Mouse (Mus musculus) forebrain, embryonic 12.5 days (tissue): ENCODE measurements around the gene Fam129c. TPM values are rescaled to one million over a fixed set of nuclear protein-coding genes. Genes with fewer than 3 reads are reported as not detected.

Experiments
- ATAC-seq: fragments of 200-750 bp; cut with Nextera tagmentation; 2 replicates; pipeline ENCODE4 v1.8.0; 2017; ENCODE audit warnings: moderate TSS enrichment; ENCODE audit not compliant: low FRiP score
- H3K27ac ChIP-seq: fragments of 300-500 bp; sonication (generic); 2 replicates; pipeline ENCODE4 v1.5.1; 2016; ENCODE audit warnings: mild to moderate bottlenecking
- H3K27me3 ChIP-seq: fragments of 300-500 bp; sonication (generic); 2 replicates; pipeline ENCODE4 v1.6.1; 2016; ENCODE audit warnings: mild to moderate bottlenecking
- H3K36me3 ChIP-seq: fragments of 300-500 bp; sonication (generic); replicated peaks from 2 replicates; pipeline ENCODE4 v1.6.1; 2016; ENCODE audit warnings: mild to moderate bottlenecking
- H3K4me1 ChIP-seq: fragments of 300-500 bp; sonication (generic); 2 replicates; pipeline ENCODE4 v1.6.1; 2016
- H3K4me2 ChIP-seq: fragments of 300-500 bp; sonication (generic); 2 replicates; pipeline ENCODE4 v1.6.1; 2016; ENCODE audit warnings: mild to moderate bottlenecking, moderate library complexity
- H3K4me3 ChIP-seq: fragments of 300-500 bp; sonication (generic); replicated peaks from 2 replicates; pipeline ENCODE4 v1.5.1; 2016; ENCODE audit warnings: mild to moderate bottlenecking
- H3K9ac ChIP-seq: fragments of 300-500 bp; sonication (generic); 2 replicates; pipeline ENCODE4 v1.6.1; 2016; ENCODE audit warnings: mild to moderate bottlenecking
- H3K9me3 ChIP-seq: fragments of 300-500 bp; sonication (generic); 2 replicates; pipeline ENCODE4 v1.6.1; 2016
- WGBS: fragments of 180-500 bp; shearing (Covaris S2); methylation state at CpG from one replicate; pipeline ENCODE4 v1.1.7; 2016; 5-methylcytosine and 5-hydroxymethylcytosine counted together
- polyA plus RNA-seq: library from polyadenylated mRNA; unstranded; fragments of >200 nt; fragmentation: Nextera tagmentation; extraction: Ambion mirVana; gene quantifications from 2 replicates; pipeline ENCODE4 v1.2.1, GENCODE M21; 2016

Fam129c gene
- polyA plus RNA-seq, 1 experiment from 2014 or later = 4.3 TPM

DNA sequence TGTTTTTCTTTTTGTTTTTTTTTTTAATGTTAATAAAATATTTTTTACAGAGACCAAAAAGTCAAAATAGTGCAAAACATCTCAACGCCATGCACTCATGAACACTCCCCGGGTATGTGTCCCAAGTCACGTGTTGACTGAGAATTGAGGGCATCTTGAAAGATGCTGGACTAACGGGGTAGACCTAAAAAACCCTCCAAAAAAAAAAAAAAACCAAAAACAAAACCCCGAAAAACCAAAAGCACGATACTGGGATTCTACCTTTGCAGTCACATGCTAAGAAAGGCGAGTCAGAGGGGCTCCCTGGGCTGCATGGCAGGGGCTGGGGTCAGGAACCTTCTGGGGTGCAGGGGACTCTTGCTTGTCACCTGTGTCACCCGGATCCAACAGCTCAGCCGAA is 29.3 kb downstream of the Fam129c start:
- 85% methylated on average over 9 of the region's 9 CpGs for WGBS
- Histone ChIP-seq H3K27ac (no peak overlapping the region), H3K4me1 (peaks cover 15% of the 10 kb centered on the region), H3K9me3 (0 out of 2 replicates have a peak, but pooled peaks cover 2% of the 10 kb centered on the region), H3K4me2 (no peak overlapping the region), H3K9ac (no peak overlapping the region), H3K27me3 (peaks cover 27% of the 10 kb centered on the region), H3K4me3 (no peak overlapping the region), H3K36me3 (peaks cover 42% of the 10 kb centered on the region)
- no peak for ATAC-seq

DNA sequence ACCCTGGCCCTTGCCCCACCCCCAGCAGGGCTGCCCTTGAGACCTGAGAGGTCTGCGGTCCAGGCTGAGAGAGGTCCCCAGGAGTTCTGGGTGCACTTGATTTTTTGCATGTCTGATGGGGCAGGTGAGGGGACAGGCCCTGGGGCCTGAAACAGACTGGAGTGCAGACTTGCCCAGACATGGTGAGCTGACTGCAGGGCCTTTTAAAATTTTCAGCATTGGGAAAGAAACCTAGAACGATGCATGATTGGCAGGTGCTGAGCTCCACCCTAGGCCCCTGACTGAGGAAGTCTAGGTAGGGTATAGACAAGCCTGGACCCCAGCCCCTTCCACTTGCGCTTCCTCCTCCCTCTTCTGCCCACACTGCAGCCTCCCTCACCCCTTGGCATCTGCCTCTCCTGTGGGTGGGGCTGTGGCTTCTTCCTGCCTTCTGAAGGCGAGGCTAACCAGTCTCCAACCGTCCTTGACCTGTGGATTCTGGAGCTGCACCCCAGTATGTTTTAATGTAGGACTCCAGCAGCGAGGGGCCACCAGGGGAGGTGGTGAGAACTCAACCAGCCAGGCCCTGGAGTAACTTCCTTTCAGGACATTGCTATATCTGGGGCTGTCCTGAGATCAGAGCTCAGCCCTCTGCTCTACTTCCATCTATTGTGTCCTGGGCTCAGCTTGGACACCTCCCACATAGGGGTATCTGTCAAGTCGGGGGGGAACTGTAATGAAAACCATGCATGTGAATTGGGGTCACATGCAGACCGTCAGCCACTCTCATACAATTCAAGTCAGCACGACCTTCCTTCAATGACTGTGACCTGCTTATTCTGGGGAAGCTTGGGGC is 30.0 kb downstream of the Fam129c start:
- H3K27me3 ChIP-seq = peaks cover 33% of the 10 kb centered on the region
- 0 out of 2 replicates have a peak, but pooled peaks cover 2% of the 10 kb centered on the region for H3K9me3 ChIP-seq
- WGBS = 51% methylated on average over 9 of the region's 9 CpGs
- peaks cover 15% of the 10 kb centered on the region for H3K4me1 ChIP-seq
- H3K9ac ChIP-seq = no peak overlapping the region
- no peak overlapping the region for H3K4me2 ChIP-seq
- H3K4me3 ChIP-seq = no peak overlapping the region
- peaks cover 34% of the 10 kb centered on the region for H3K36me3 ChIP-seq
- no peak for ATAC-seq
- peak overlapping the region; percentile 42; the same call in 1 of the 2 replicates for H3K27ac ChIP-seq

DNA sequence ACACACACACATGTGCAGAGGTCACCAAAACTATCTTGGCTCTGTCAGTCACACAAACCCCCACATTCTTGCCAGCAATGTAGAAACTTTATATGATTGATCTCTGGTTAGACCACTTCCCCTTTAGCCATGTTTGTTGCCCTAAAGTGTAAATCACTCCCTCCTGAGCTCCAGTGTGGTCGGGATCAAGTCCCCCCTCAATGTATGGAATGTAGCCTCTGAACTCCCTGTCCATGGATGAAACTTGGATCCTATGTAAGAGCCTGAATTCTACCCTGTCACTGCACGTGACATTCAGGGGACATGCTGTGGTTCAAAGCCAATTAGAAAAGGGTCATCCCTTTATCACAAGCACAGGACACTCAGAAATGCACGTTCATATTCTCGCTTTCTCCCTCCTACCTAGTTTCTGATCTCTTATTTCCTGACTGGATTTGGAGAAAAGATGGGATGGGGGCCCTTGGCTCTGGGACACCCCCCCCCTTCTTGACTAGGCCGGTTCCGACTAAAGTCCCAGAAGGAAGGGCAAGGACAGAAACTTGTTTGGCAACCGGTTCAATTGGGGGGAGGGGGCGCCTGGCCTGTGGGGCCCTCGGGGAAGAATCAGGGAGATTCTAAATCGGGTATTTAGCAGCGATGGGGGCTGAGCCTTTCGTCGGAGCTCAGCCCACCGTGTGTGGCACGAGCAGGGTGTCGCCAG is 31.1 kb downstream of the Fam129c start:
- Histone ChIP-seq H3K4me3 (peak overlapping the region; percentile 43), H3K4me2 (peak overlapping the region; percentile 93), H3K36me3 (peaks cover 28% of the 10 kb centered on the region), H3K4me1 (peaks cover 15% of the 10 kb centered on the region), H3K9me3 (peaks cover 10% of the 10 kb centered on the region), H3K27ac (peak overlapping the region; percentile 68; the same call in 1 of the 2 replicates), H3K27me3 (peaks cover 44% of the 10 kb centered on the region), H3K9ac (peak overlapping the region; percentile 52)
- no peak for ATAC-seq
- WGBS = 8% methylated on average over 16 of the region's 16 CpGs

DNA sequence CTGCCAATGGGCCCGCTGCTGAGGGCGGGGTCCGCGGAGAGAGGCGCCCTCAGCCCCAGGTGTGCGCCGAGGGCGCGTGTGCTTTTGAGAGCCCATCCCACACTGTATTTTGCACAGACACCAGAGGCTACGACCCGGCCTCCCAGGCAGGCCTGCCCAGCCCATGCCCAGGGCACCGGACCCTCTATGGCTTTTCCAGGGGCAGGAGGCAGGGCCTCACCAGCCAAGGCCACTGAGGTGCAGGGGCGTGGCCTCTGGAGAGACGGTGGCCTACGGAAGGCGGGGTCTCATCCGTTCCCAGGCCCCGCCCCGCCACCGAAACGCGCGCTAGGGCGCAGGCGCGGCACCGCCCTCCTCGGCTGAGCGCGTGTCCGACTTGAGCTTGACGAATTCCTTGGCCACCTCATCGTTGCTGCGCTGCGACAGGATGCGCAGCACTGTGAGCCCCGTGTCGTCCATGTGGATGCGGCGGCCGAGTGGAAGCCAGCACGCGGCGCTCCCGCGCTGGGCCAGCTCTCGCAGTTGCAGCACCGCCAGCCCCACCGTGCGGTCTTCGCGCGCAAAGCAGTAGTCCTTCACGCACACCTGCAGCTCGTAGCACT is 31.7 kb downstream of the Fam129c start:
- H3K9ac ChIP-seq = peak overlapping the region; percentile 52
- H3K36me3 ChIP-seq = peaks cover 23% of the 10 kb centered on the region
- peaks cover 12% of the 10 kb centered on the region for H3K9me3 ChIP-seq
- WGBS = under 1% methylated on average over 55 of the region's 55 CpGs
- peaks cover 50% of the 10 kb centered on the region for H3K27me3 ChIP-seq
- peaks cover 16% of the 10 kb centered on the region for H3K4me1 ChIP-seq
- H3K4me3 ChIP-seq = peak overlapping the region; percentile 43
- peak overlapping the region; percentile 93 for H3K4me2 ChIP-seq
- ATAC-seq = peak; percentile 86
- peak overlapping the region; percentile 68 for H3K27ac ChIP-seq

DNA sequence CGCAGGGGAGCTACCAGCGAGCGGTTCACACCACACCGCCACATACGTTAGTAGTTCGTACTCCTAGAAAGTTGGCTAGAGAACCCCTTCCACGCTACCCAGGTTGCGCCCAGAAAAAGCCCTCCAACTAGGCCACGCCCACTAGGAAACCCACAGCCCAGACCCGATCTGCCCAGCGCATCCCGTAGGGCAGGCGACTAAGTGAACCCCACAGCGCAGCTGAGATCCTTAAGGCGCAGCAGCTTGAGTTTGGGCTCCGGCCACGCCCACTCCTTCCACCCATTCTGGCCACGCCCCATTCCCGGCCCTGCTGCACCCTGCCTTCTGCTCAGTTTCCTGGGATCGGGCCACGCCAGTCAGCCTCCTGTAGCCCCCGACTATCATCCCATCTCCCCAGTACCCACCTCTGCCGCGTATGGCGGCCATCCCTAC is 32.3 kb downstream of the Fam129c start:
- Histone ChIP-seq H3K4me2 (peak overlapping the region; percentile 93), H3K4me1 (peaks cover 19% of the 10 kb centered on the region), H3K27ac (peak overlapping the region; percentile 68; the same call in 1 of the 2 replicates), H3K36me3 (peaks cover 17% of the 10 kb centered on the region), H3K27me3 (peaks cover 56% of the 10 kb centered on the region), H3K9me3 (peaks cover 12% of the 10 kb centered on the region), H3K4me3 (peak overlapping the region; percentile 43), H3K9ac (peak overlapping the region; percentile 52)
- ATAC-seq = peak; percentile 46
- WGBS = 1% methylated on average over 25 of the region's 25 CpGs

DNA sequence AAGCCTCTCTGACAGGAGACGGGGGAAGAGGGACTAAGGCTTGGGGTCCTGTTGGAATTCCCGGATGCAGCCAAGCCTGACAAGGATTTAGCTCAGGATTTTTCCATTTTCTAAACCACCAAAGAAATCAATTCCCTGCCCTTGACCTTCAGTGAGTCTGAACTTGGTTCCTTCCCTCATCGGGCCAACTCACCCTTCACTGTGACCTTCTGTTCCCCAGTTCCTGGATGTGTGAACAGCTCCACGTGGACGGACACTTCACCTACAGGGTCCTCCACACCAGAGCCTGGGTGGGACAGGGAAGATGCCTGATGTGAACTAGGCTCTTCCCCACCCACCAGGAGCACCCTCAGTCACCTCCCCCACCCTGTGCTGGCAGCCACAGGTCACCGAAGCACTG is 33.3 kb downstream of the Fam129c start:
- Histone ChIP-seq H3K4me2 (no peak overlapping the region), H3K9ac (no peak overlapping the region), H3K9me3 (peaks cover 12% of the 10 kb centered on the region), H3K36me3 (peaks cover 11% of the 10 kb centered on the region), H3K4me3 (no peak overlapping the region), H3K4me1 (peaks cover 19% of the 10 kb centered on the region), H3K27ac (no peak overlapping the region), H3K27me3 (peaks cover 64% of the 10 kb centered on the region)
- no peak for ATAC-seq
- 89% methylated on average over 6 of the region's 6 CpGs for WGBS

DNA sequence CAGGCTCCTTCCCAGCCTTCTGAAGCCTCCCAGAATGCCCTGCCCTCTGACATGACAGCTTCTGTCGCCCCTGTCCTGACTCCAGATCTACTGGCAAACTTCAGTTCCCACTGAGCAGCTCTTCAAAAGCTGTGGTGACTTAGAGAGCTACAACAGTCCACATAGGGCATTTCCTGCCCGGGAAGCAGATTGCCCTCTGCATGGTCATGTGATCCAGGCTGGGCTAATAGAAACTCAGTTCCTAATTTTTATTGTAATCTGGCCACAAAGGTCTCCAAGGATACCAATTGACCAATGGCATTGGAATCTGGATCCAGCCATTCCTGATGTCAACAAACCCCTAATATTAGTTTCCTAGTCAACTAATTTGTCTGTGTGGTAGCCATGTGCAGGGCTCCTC is 34.4 kb downstream of the Fam129c start:
- Histone ChIP-seq H3K4me2 (no peak overlapping the region), H3K4me1 (peaks cover 19% of the 10 kb centered on the region), H3K36me3 (peaks cover 5% of the 10 kb centered on the region), H3K27me3 (peaks cover 70% of the 10 kb centered on the region), H3K9me3 (peaks cover 12% of the 10 kb centered on the region), H3K9ac (no peak overlapping the region), H3K27ac (no peak overlapping the region), H3K4me3 (no peak overlapping the region)
- no peak for ATAC-seq
- WGBS = 73% methylated on average over 2 of the region's 2 CpGs

DNA sequence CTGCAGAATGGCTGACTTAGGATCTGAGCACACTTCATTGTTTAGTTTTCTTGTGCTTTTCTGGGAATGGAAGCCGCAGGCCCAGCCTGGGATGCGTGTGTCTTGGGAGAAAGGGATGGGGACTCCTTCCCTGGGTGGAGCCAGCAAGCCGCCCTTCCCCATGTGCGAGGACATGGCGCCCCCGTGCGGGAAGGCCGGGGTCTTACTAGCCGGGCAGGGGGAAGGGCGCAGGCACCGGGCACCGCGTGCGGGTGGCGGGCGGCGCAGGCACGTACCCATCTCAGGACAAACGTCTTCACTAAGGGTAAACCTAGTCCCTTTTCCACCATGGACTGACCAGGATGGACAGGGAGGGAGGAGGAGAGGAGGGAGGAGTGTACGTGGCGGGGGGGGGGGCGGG is 35.7 kb downstream of the Fam129c start:
- H3K4me2 ChIP-seq = no peak overlapping the region
- H3K27ac ChIP-seq = no peak overlapping the region
- H3K27me3 ChIP-seq = peaks cover 72% of the 10 kb centered on the region
- no peak for ATAC-seq
- no peak overlapping the region for H3K9ac ChIP-seq
- peaks cover 19% of the 10 kb centered on the region for H3K4me1 ChIP-seq
- 8% methylated on average over 19 of the region's 22 CpGs for WGBS
- no peak overlapping the region for H3K4me3 ChIP-seq
- H3K9me3 ChIP-seq = peaks cover 12% of the 10 kb centered on the region
- peaks cover 5% of the 10 kb centered on the region for H3K36me3 ChIP-seq

DNA sequence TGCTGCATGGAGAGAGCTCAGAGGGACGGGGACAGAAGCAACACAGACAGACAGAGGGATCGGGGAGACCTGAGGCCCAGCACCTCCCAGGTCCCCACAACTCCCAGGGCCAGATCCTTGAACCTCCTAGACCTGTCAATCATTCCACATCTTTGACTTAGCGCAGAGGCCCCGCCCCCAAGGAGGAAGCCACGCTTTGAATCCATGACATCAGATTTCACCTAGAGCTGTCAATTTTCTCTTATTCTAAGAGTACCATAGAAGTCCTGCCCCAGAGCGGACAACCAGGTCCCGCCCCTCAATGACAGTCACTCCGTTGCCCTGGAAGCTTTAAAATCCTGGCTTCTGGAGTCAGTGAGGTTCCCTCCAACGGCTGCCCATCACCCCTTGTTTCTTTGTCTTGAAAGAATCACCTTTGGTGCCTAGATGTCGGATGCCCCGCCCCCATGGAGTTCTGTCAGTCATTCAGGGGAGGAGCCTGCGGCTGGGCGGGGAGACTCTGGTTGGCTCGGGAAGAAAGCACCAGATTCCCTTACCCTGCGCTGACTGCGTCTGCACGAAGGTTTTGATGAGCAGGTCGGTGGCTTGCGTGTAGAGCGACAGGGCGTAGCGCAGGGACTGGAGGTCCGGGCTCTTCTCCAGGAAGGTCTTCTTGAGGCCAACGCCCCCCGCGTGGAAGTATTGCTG is 36.7 kb downstream of the Fam129c start:
- Histone ChIP-seq H3K4me1 (peaks cover 13% of the 10 kb centered on the region), H3K27ac (0 out of 2 replicates have a peak overlapping the region, but pooled peaks have one; percentile 9), H3K9ac (no peak overlapping the region), H3K27me3 (peaks cover 75% of the 10 kb centered on the region), H3K4me2 (peak overlapping the region; percentile 41), H3K9me3 (peaks cover 12% of the 10 kb centered on the region), H3K4me3 (peak overlapping the region; percentile 13), H3K36me3 (peaks cover 5% of the 10 kb centered on the region)
- peak; percentile 45; the same call in 1 of the 2 replicates for ATAC-seq
- 2% methylated on average over 26 of the region's 26 CpGs for WGBS

DNA sequence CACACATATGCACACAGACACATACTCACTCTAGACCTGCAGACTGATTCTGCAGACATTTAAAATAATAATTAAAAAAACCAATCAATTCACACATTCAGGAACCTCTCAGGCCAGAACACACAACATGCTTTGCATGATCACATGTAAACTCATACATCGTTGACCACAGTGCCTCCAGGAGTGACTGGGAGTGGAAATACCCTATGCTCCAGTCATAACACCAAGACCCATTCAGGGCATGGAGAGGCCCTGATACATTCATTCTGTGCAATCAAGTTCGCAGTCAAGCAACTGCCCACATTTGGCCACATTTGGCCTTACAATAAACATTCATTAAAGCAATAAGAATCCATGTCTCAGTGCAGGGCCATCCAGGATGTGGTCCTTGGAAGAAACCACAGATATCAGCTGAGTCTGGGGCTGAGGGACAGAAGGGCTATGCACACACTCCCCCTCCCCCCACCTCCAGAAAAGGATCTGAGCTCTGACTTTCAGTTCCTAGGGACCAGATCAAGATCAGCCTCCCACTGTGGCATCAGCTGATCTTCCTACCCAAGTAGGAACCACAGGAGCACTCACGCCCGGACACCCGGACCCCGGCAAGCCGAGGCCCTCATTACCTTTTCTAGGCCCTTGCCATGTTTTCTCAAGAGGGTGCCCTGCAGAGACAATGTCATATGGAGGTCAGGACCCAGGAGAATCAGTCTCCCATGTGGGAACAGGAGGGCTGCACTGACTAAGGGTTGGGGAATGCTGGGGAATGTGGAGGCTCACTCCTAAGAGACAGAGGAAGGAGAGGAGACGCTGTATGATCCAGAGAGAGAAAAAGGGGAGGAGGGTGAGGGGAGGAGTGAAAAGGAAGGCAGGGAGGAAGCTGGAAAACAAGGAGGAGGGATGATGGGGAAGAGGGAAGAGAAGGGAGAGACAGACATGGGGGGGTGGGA is 40.0 kb downstream of the Fam129c start:
- 68% methylated on average over 8 of the region's 8 CpGs for WGBS
- Histone ChIP-seq H3K4me2 (no peak overlapping the region), H3K4me3 (no peak overlapping the region), H3K36me3 (peaks cover 10% of the 10 kb centered on the region), H3K9ac (no peak overlapping the region), H3K4me1 (peaks cover 4% of the 10 kb centered on the region; the same call in 1 of the 2 replicates), H3K27me3 (peaks cover 56% of the 10 kb centered on the region), H3K27ac (no peak overlapping the region), H3K9me3 (peaks cover 12% of the 10 kb centered on the region)
- ATAC-seq = no peak

DNA sequence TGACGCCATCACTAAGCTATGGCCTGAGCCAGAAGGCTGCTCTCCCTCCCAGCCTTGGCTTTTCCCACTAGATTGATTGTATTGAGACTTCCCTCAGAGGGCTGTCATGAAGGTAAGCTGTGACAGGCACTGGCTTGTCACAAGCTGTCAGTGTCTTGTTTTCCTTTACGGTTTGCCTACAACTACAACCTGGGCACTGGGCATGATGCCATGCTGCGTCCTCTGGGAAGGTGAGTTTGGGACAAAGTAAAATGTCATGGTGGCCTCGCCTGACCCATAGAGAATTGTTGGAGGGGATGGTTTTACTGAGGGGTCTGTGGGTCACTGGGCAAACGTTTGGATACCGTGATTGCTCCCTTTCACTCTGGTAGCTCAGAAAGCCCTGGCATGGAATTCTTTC is 40.9 kb downstream of the Fam129c start:
- no peak for ATAC-seq
- WGBS = 69% methylated on average over 6 of the region's 6 CpGs

More for the DNA sequence above, 40.9 kb downstream of the Fam129c start:
- no peak overlapping the region for H3K4me2 ChIP-seq
- H3K36me3 ChIP-seq = peaks cover 5% of the 10 kb centered on the region; the same call in 1 of the 2 replicates
- no peak overlapping the region for H3K4me3 ChIP-seq
- no peak overlapping the region for H3K9ac ChIP-seq
- H3K4me1 ChIP-seq = peaks cover 4% of the 10 kb centered on the region; the same call in 1 of the 2 replicates
- H3K9me3 ChIP-seq = peaks cover 3% of the 10 kb centered on the region; the same call in 1 of the 2 replicates
- H3K27ac ChIP-seq = no peak overlapping the region
- peaks cover 51% of the 10 kb centered on the region for H3K27me3 ChIP-seq
